Mouse (Mus musculus): Measurements from ENCODE around the gene Olfr1453. TPM values are rescaled to one million over a fixed set of nuclear protein-coding genes. Genes with fewer than 3 reads are reported as not detected.
"Not testable (repeated sequence)": the region's sequence is repeated elsewhere in the genome, so short reads cannot be mapped to it uniquely, and the experiment has no call there.

The Olfr1453 gene
- polyA plus RNA-seq (2012; rRNA removed), result not detected in 2 replicates

- DNase-seq (ENCODE audit: low spot score), result no peak
Observed at GRCm38 (mm10) chr19:13028227-13028626, at the start of gene Olfr1453. Olfr1453 (minus strand) TSS chr19:13028327.

DNA sequence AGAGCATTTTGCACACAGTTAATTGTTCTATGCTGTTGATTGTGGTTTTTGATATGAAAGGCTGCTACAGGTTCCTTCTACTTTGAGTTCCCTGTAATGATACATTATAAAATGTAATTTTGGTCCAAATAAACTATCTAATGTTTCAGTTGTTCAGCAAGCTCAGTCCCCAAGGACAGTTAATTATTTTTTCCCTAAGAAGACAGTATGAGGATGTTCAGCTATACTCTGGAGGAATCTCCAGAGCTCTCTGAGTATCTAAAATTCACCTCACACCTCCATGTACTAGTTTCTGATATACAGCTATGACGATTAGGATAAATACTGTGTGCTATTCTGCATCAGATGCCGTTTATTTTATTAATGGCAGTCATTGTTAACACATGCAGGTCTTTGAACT is 32.2 kb upstream of the Olfr1453 start, which contains the start of gene Olfr1454:
Gene Olfr1454 (plus strand): TSS at position 301 of the 400 bp plus-strand sequence.
- DNase-seq (ENCODE audit: low spot score), result no peak

DNA sequence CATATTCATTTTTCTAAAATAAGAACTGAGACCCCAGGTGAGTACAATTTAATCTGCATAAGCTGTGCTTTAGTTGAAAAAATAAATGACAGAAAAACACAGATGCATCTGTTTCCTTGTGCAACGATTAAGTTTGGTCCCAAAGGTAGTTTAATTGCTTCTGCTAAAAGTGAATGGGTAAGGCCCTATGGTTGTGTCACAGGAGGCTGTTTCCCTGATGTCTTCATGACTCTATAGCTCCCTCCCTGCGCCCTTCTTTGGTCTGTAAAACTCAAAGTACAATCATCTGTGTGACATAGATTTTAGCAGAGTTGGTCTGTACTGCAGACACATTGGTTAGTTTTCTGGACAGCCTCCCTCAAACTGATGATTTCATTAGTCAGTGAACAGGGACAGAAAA is 33.4 kb downstream of the Olfr1453 start, which contains the start of gene Olfr1451:
Gene Olfr1451 (plus strand): TSS at position 301 of the 400 bp plus-strand sequence.
- DNase-seq (ENCODE audit: low spot score), result no peak

- DNase-seq (ENCODE audit: low spot score), result not testable (repeated sequence)
Observed at GRCm38 (mm10) chr19:12992316-12992715, 35.8 kb downstream of the Olfr1453 start.

Other genes with a start within 250 kb of the Olfr1453 start
- gene Zfp91, start 232.2 kb downstream of the Olfr1453 start, polyA plus RNA-seq (2012; rRNA removed), result 37.0 and 44.0 TPM in 2 replicates
- 4.3 and 5.1 TPM in 2 replicates for gene Lpxn, start 232.1 kb downstream of the Olfr1453 start, polyA plus RNA-seq (2012; rRNA removed)
- gene Gm5244, start 181.6 kb downstream of the Olfr1453 start, polyA plus RNA-seq (2012; rRNA removed), result not detected in 2 replicates
- gene Olfr1444, start 171.0 kb downstream of the Olfr1453 start, polyA plus RNA-seq (2012; rRNA removed), result not detected in 2 replicates
- gene Olfr1445, start 144.5 kb downstream of the Olfr1453 start, polyA plus RNA-seq (2012; rRNA removed), result not detected in 2 replicates
- gene Olfr1446, start 134.8 kb downstream of the Olfr1453 start, polyA plus RNA-seq (2012; rRNA removed), result not detected in 2 replicates
- gene Olfr1447, start 124.6 kb downstream of the Olfr1453 start, polyA plus RNA-seq (2012; rRNA removed), result not detected in 2 replicates
- gene Olfr1448, start 103.9 kb downstream of the Olfr1453 start, polyA plus RNA-seq (2012; rRNA removed), result not detected in 2 replicates
- not detected in 2 replicates for gene Olfr1449, start 97.5 kb downstream of the Olfr1453 start, polyA plus RNA-seq (2012; rRNA removed)
- not detected in 2 replicates for gene Olfr1450, start 78.1 kb downstream of the Olfr1453 start, polyA plus RNA-seq (2012; rRNA removed)
- gene Olfr1451, start 33.3 kb downstream of the Olfr1453 start, polyA plus RNA-seq (2012; rRNA removed), result not detected in 2 replicates
- gene Olfr1454, start 32.3 kb upstream of the Olfr1453 start, polyA plus RNA-seq (2012; rRNA removed), result not detected in 2 replicates
- gene Olfr1457, start 69.6 kb upstream of the Olfr1453 start, polyA plus RNA-seq (2012; rRNA removed), result not detected in 2 replicates
- gene Olfr1458, start 78.4 kb upstream of the Olfr1453 start, polyA plus RNA-seq (2012; rRNA removed), result not detected in 2 replicates
- gene Olfr1459, start 121.2 kb upstream of the Olfr1453 start, polyA plus RNA-seq (2012; rRNA removed), result not detected in 2 replicates
- gene Olfr1461, start 134.7 kb upstream of the Olfr1453 start, polyA plus RNA-seq (2012; rRNA removed), result not detected in 2 replicates
- gene Olfr1462, start 157.4 kb upstream of the Olfr1453 start, polyA plus RNA-seq (2012; rRNA removed), result not detected in 2 replicates
- gene Olfr1463, start 203.0 kb upstream of the Olfr1453 start, polyA plus RNA-seq (2012; rRNA removed), result not detected in 2 replicates

Measured in urinary bladder, adult 2 months (tissue).